Mouse (Mus musculus) limb, embryonic 15.5 days (tissue): Measurements from ENCODE around the gene Ube2e2. TPM values are rescaled to one million over a fixed set of nuclear protein-coding genes. Genes with fewer than 3 reads are reported as not detected.

Source experiments
- ATAC-seq: fragments of 200-750 bp; cut with Nextera tagmentation; 2 replicates; pipeline ENCODE4 v1.8.0; 2017; ENCODE audit warnings: low read depth, moderate TSS enrichment; ENCODE audit not compliant: insufficient number of reproducible peaks, low FRiP score, low TSS enrichment
- H3K27ac ChIP-seq: fragments of 300-500 bp; sonication (generic); 2 replicates; pipeline ENCODE4 v1.5.1; 2015; ENCODE audit warnings: moderate library complexity, mild to moderate bottlenecking, inconsistent platforms
- H3K27me3 ChIP-seq: fragments of 300-500 bp; sonication (generic); 2 replicates; pipeline ENCODE4 v1.6.1; 2015; ENCODE audit warnings: inconsistent platforms
- H3K36me3 ChIP-seq: fragments of 300-500 bp; sonication (generic); 2 replicates; pipeline ENCODE4 v1.6.1; 2015; ENCODE audit warnings: inconsistent platforms
- H3K4me1 ChIP-seq: fragments of 300-500 bp; sonication (generic); 2 replicates; pipeline ENCODE4 v1.6.1; 2015; ENCODE audit warnings: inconsistent platforms
- H3K4me2 ChIP-seq: fragments of 300-500 bp; sonication (generic); 2 replicates; pipeline ENCODE4 v1.6.1; 2015; ENCODE audit warnings: mild to moderate bottlenecking, inconsistent platforms
- H3K4me3 ChIP-seq: fragments of 300-500 bp; sonication (generic); 2 replicates; pipeline ENCODE4 v1.5.1; 2015; ENCODE audit warnings: mild to moderate bottlenecking, inconsistent platforms
- H3K9ac ChIP-seq: fragments of 300-500 bp; sonication (generic); 2 replicates; pipeline ENCODE4 v1.6.1; 2015; ENCODE audit warnings: inconsistent platforms
- H3K9me3 ChIP-seq: fragments of 300-500 bp; sonication (generic); 2 replicates; pipeline ENCODE4 v1.6.1; 2016; ENCODE audit warnings: inconsistent platforms
- WGBS: fragments of 180-500 bp; shearing (Covaris S2); methylation state at CpG from one replicate; pipeline ENCODE4 v1.1.7; 2015; 5-methylcytosine and 5-hydroxymethylcytosine counted together
- polyA plus RNA-seq: library from polyadenylated mRNA; unstranded; fragments of >200 nt; fragmentation: Nextera tagmentation; extraction: Ambion mirVana; gene quantifications from 2 replicates; pipeline ENCODE4 v1.2.1, GENCODE M21; 2015

Gene Ube2e2
- polyA plus RNA-seq, 1 experiment from 2014 or later: 76.5 TPM

GRCm38 (mm10) chr14:18778993-18779675 is 114.9 kb downstream of the Ube2e2 start:
- ATAC-seq: no peak
- H3K36me3 ChIP-seq: no peaks in the 10 kb centered on the region
- H3K27me3 ChIP-seq: no peaks in the 10 kb centered on the region
- no peak overlapping the region for H3K9ac ChIP-seq
- H3K9me3 ChIP-seq: no peaks in the 10 kb centered on the region
- 63% methylated on average over 3 of the region's 3 CpGs for WGBS
- no peak overlapping the region for H3K4me2 ChIP-seq
- no peak overlapping the region for H3K27ac ChIP-seq
- H3K4me3 ChIP-seq: no peak overlapping the region
- H3K4me1 ChIP-seq: no peaks in the 10 kb centered on the region

DNA sequence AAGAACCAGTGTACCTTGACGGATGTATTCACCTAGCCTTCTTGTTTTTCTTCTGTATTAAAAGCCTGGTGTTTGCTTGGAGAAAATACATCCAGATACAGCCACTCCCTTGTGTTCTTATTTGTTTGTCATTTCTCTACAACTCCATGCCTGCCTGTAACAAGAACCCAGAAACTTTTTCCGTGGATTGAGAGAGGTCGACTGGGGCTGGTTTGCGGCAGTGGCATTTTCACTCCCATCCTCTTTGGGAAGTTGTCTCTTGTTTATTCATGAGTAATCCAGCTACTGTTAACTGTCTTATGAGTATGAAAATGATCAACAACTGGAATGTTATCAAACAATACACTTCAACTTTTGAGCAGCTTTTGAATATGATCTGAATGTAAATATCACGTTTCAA is 115.8 kb downstream of the Ube2e2 start:
- WGBS: 92% methylated on average over 5 of the region's 5 CpGs

DNA sequence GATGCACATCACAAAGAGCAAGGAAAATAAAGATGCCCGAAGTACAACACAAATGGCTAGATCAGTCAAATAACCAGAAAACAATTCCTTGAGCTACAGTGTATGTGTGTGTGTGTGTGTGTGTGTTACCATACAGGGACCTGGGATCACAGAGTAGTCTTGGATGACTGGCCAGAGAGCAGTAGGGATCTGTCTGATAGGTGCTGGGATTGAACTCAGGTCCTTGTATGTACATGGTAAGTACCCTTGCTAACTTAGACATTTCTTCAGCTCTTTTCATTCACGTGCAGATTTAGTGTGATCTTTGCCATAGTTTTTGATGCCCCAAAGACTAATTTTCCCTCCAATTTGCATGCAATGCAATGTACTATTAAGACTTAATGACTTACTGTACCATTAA is 117.9 kb downstream of the Ube2e2 start:
- no peak overlapping the region for H3K9ac ChIP-seq
- no peak overlapping the region for H3K27ac ChIP-seq
- no peaks in the 10 kb centered on the region for H3K4me1 ChIP-seq
- H3K4me2 ChIP-seq: no peak overlapping the region
- H3K4me3 ChIP-seq: no peak overlapping the region
- no peaks in the 10 kb centered on the region for H3K27me3 ChIP-seq
- ATAC-seq: no peak
- H3K9me3 ChIP-seq: no peaks in the 10 kb centered on the region
- WGBS: 93% methylated on average over 2 of the region's 2 CpGs
- H3K36me3 ChIP-seq: no peaks in the 10 kb centered on the region

More for the DNA sequence above, 115.8 kb downstream of the Ube2e2 start:
- Histone ChIP-seq H3K9ac (no peak overlapping the region), H3K9me3 (no peaks in the 10 kb centered on the region), H3K27me3 (no peaks in the 10 kb centered on the region), H3K27ac (no peak overlapping the region), H3K4me2 (no peak overlapping the region), H3K4me1 (no peaks in the 10 kb centered on the region), H3K36me3 (no peaks in the 10 kb centered on the region), H3K4me3 (no peak overlapping the region)
- ATAC-seq: no peak

- Histone ChIP-seq H3K4me1 (no peaks in the 10 kb centered on the region), H3K4me2 (no peak overlapping the region), H3K9ac (no peak overlapping the region), H3K27me3 (no peaks in the 10 kb centered on the region), H3K27ac (no peak overlapping the region), H3K9me3 (no peaks in the 10 kb centered on the region), H3K4me3 (no peak overlapping the region), H3K36me3 (no peaks in the 10 kb centered on the region)
- 47% methylated on average over 2 of the region's 2 CpGs for WGBS
- ATAC-seq: no peak
Measured at GRCm38 (mm10) chr14:18773724-18774123, 120.3 kb downstream of the Ube2e2 start.

DNA sequence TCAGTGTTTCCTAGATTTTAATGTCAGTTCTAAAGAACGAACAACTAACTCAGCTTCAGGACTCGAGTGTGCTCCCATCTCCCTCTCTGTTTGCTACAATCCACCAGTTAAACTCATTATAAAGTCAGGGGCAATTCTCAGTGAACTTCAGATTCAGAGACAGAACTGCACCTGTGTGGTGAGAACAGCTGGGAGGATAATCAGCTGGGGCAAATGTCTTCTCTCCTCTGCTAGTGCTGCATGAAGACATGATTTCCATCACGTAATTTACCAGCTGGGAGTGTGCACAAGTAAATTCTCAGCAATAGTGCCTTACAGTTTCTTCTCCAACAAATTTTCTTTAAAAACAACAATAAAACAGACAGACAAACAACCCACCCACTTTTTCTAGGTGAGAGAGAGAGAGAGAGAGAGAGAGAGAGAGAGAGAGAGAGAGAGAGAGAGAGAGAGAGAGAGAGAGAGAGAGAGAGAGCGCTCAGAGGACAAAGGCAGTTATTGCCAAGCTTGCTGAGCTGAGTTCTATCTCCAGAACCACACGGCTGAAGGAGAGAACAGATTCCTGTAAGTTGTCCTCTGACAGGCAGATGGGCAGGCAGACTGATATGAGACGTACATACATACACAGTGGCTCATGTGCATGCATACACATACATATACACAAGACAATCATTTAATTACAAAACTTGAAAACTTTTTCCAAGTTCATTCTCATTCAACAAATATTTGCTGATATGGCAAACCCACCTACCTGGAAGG is 134.3 kb downstream of the Ube2e2 start:
- 57% methylated on average over 6 of the region's 6 CpGs for WGBS
- no peak for ATAC-seq
- Histone ChIP-seq H3K27ac (no peak overlapping the region; the same call in 1 of the 2 replicates), H3K27me3 (no peaks in the 10 kb centered on the region), H3K4me2 (no peak overlapping the region), H3K4me1 (no peaks in the 10 kb centered on the region), H3K36me3 (no peaks in the 10 kb centered on the region), H3K9ac (no peak overlapping the region), H3K4me3 (no peak overlapping the region), H3K9me3 (no peaks in the 10 kb centered on the region)

DNA sequence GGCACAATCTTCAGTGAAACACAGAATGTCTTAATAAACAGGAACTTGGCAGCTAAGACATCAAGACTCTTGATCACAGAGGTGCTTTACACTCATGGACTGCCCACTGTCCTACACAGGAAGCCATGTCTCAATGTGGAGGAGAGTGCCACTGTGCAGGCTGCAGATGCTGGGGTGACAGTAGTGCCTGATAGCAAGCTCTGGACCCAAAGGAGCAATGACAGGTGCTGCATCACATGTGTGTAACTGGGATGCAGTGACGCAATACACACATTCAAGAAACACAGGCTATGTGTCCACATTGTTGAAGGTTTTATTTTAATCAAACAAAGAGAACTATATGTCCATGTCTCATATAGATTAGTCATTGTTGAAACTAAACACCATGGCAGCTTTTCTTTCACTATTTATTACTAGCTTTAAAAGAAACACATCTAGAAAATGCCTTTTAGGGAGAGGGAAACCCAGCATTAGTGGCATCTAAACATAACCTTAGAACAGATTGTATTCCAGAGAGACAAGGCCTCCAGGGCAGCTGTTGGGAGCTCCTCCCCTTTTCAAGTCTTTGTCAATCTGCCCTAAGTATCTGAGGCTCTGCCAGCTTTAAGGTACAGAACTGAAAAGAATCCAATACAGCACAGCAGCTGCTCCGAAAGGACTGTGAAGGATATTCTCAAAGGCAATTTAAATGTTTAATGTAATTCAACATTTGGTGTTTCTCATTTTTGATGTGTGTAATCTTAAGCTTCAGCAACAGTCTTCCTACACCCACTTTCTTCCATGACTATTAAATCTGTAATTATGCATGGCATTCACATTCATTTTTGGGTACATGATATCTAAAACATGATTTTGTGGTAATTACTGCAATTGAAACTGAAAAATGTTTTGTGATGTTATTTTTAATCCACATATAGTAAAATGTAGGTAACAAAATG is 135.2 kb downstream of the Ube2e2 start:
- H3K27me3 ChIP-seq: no peaks in the 10 kb centered on the region
- no peak for ATAC-seq
- H3K4me2 ChIP-seq: no peak overlapping the region
- H3K27ac ChIP-seq: no peak overlapping the region
- H3K9me3 ChIP-seq: no peaks in the 10 kb centered on the region
- H3K4me3 ChIP-seq: no peak overlapping the region
- H3K4me1 ChIP-seq: no peaks in the 10 kb centered on the region
- H3K9ac ChIP-seq: no peak overlapping the region
- WGBS: 67% methylated on average over 2 of the region's 2 CpGs
- H3K36me3 ChIP-seq: no peaks in the 10 kb centered on the region

DNA sequence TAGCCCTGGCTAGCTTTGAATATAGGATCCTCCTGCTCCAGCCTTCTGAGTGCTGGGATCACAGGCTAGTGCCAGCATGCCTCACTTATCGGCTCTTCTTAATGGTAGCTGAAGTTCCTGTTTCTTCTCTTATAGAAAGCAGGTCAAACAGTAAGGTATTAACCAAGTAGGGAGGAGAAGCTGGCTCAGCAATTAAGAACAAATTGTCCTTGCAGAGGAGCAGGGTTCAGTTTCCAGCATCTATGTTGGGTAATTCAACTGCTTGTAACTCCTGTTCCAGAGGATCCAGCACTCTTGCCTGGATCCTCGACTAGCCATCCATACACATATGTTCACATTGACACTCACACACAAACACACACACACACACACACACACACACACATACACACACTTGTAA is 136.1 kb downstream of the Ube2e2 start:
- Histone ChIP-seq H3K9ac (no peak overlapping the region), H3K27me3 (no peaks in the 10 kb centered on the region), H3K4me3 (no peak overlapping the region), H3K4me1 (no peaks in the 10 kb centered on the region), H3K36me3 (no peaks in the 10 kb centered on the region), H3K27ac (no peak overlapping the region), H3K9me3 (no peaks in the 10 kb centered on the region), H3K4me2 (no peak overlapping the region)
- no peak for ATAC-seq
- WGBS: 77% methylated on average over 2 of the region's 2 CpGs

DNA sequence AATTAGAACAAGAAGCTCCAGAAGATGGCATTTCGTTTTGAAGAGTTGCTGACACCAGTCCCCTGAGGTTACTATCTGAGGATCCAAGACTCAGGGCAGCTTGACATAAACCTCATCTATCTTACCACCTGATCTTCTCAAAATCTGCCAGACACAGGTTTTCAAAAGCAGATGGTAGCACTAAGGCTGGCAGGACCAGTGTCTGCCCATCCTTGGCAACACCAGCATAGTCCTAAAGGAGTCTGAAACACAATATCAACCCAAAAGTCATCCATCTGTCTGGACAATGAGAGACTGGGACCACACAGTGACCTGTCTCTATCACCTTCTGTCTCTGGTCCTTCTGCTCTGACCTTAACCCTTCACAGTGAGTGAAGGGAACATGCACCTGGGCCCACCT is 138.7 kb downstream of the Ube2e2 start:
- no peak for ATAC-seq
- Histone ChIP-seq H3K27me3 (no peaks in the 10 kb centered on the region), H3K27ac (no peak overlapping the region), H3K9me3 (no peaks in the 10 kb centered on the region), H3K4me1 (no peaks in the 10 kb centered on the region), H3K4me2 (no peak overlapping the region), H3K4me3 (no peak overlapping the region), H3K9ac (no peak overlapping the region), H3K36me3 (no peaks in the 10 kb centered on the region)
- 57% methylated on average over 1 of the region's 1 CpGs for WGBS

- no peak overlapping the region for H3K27ac ChIP-seq
- peaks cover 2% of the 10 kb centered on the region; the same call in 1 of the 2 replicates for H3K9me3 ChIP-seq
- H3K36me3 ChIP-seq: no peaks in the 10 kb centered on the region
- H3K4me1 ChIP-seq: no peaks in the 10 kb centered on the region
- WGBS: 90% methylated on average over 2 of the region's 2 CpGs
- no peak overlapping the region for H3K4me2 ChIP-seq
- ATAC-seq: no peak
- no peak overlapping the region for H3K9ac ChIP-seq
- H3K4me3 ChIP-seq: no peak overlapping the region
- H3K27me3 ChIP-seq: no peaks in the 10 kb centered on the region
Measured at GRCm38 (mm10) chr14:18754595-18754994, 139.5 kb downstream of the Ube2e2 start.

DNA sequence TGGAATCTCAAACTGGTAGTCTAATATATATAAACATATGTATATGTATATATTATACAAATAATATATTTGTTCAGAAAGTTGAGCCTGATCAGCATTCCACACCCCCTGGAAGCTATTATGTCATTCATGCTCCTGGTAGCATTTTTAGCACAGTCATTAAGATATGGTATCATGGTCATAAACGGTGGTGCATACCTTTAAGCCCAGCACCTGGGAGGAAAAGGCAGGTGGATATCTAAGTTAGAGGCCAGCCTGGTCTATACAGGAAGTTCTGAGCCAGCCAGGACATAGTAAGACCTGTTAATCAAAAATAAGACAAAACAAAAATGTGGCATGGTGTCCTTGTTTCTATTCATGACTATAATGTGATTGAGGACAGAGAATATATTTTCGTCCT is 140.1 kb downstream of the Ube2e2 start:
- no peak overlapping the region for H3K4me3 ChIP-seq
- no peaks in the 10 kb centered on the region for H3K27me3 ChIP-seq
- no peak overlapping the region for H3K27ac ChIP-seq
- H3K9me3 ChIP-seq: peaks cover 4% of the 10 kb centered on the region; the same call in 1 of the 2 replicates
- no peak for ATAC-seq
- no peak overlapping the region for H3K4me2 ChIP-seq
- H3K9ac ChIP-seq: no peak overlapping the region
- H3K36me3 ChIP-seq: no peaks in the 10 kb centered on the region
- no peaks in the 10 kb centered on the region for H3K4me1 ChIP-seq
- WGBS: 79% methylated on average over 2 of the region's 2 CpGs

- Histone ChIP-seq H3K9me3 (no peaks in the 10 kb centered on the region), H3K4me2 (no peak overlapping the region), H3K4me3 (no peak overlapping the region), H3K9ac (no peak overlapping the region), H3K27ac (no peak overlapping the region), H3K4me1 (no peaks in the 10 kb centered on the region), H3K27me3 (no peaks in the 10 kb centered on the region), H3K36me3 (no peaks in the 10 kb centered on the region)
- 43% methylated on average over 4 of the region's 4 CpGs for whole genome bisulfite sequencing
- no peak for ATAC-seq
Measured at GRCm38 (mm10) chr14:18731154-18731553, 162.9 kb downstream of the Ube2e2 start.
